Mouse (Mus musculus) MN1 (cell line): Measurements from ENCODE around the gene Ppp1r26.

ENCODE experiments used
- DNase-seq: peaks from one replicate; pipeline ENCODE4 v3.0.0-alpha.2; 2016; ENCODE audit warnings: low spot score

Ppp1r26 gene

DNA sequence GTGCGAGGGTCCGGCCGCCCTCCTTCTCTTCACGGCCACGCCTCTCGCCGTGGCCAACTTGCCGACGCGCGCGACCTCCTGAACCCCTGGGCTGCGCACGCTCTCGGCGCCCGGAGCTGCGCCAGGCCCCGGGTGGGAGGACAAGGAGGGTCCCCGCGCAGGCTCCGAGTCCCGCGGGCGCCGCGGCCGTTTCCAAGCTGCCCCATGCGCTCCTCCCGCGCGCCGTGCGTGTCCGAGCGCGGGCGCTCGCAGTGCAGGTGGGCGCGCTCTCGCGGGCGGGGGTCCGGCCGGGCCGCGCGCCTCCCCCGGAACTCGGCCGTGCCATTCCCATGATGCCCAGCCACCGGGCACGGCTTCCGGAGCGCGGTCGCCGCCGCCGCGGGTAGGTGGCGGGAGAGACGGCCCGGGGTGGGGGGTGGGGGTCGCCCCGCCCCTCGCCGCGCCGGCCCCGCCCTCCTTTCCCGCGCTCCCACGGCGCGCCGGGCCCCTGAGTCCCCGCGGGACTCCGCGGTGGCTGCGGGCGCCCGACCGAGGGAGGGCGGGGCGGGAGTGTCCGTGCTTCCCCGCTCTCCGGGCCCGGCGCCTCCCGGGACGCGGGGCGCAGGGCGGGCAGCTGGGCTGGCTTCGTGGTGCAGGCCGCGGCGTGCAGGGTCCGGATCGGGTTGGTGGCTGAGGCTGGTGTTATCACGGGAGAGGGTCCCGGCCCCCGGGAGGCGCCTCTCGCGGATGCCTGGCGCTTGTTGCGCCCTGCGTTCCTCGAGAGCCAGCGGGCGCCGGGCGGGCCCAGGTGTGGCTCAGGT lies at the start of gene Ppp1r26:
Gene Ppp1r26, plus strand, starts transcription at position 286 of the 800 bp plus-strand sequence.
- DNase-seq, result peak; percentile 30

DNA sequence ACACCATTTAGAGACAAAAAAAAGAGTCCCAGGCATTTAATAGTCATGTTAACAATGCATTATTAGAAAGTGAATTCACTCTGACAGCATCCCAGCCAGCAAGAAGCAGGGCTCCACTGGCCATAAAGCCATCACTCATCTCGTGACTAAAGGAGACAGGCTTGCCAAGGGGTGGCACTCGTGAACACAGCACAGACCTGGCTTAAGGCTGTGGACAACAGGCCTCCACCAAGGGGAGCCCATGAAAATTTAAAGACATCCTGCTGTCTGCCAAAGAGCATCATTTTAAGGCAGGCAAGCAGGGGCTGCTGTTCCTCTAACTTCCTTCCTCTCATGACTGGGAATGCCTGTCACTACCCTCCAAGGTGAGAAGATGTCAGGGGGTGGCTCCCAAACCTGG lies 49.7 kb upstream of the Ppp1r26 start:
- no peak for DNase-seq

DNA sequence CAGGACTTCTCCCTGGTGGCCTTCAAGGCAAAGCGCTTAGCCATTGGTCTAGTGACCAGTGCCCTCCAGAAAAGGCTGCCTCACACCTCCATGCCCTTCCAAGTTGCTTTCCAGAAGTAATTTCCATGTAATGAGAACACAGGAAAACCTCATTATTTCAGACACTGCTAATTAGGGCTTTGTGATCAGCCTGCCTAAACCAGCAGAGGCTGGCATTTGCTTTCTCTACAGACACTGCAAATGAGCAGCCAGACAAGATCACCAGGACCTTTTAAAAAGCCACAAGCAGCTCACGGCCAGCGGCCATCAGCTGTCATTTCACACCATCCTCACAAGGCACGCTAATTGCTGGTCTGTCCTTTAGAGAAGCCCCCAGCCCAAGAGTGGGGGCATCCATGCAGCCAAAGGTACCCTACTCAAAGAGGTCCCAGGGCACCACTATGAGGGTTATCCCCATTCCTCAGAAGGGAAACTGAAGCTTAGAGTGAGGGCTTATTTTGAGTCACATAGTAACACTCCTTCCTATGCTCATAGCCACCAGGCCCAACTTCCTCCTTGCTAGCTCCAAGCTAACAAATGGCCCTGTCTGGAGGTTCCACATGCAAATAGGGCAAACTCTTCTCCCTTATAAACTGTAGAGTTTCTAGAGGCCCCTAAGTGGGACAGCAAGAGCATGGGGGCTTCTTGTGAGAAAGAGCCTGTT lies 49.0 kb upstream of the Ppp1r26 start:
- DNase-seq, result no peak

DNA sequence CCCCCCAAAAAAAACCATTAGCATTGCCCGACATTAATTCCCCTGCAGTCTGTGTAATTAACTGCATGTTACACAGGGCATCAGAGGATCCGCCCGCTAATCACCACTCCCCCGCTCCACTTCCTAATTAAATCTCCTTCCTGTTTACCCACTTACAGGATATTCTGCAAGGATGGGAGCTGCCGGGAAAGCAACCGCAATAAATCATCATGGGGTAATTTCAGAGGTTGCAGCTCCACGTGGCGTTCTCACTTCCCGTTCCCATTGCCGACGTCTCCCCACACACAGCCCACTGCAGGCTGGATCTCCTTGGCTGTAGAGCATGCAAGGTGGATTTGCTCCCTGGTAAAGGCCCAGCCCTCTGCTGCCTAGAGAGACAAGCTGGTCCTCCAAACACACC lies 45.0 kb upstream of the Ppp1r26 start:
- peak; percentile 77 for DNase-seq

DNA sequence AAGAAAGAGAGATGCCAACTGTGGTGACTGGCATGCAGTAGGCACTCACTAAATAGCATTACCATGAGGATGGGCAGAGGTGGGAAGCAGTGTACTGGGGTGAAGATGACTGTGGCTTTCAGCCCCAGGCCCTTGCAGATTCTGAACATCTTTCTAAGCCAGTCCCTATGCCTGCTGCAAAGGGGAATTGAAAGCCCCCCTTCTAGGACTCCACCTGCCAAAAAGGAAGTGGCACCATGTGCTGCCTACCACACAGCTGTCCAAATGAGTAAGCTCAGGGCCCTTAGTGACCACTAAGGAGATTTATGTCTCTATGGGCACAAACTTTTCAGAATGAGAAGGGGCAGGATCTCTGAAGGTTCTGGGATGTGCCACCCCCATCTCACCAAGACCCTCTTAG lies 44.5 kb upstream of the Ppp1r26 start:
- DNase-seq, result no peak

DNA sequence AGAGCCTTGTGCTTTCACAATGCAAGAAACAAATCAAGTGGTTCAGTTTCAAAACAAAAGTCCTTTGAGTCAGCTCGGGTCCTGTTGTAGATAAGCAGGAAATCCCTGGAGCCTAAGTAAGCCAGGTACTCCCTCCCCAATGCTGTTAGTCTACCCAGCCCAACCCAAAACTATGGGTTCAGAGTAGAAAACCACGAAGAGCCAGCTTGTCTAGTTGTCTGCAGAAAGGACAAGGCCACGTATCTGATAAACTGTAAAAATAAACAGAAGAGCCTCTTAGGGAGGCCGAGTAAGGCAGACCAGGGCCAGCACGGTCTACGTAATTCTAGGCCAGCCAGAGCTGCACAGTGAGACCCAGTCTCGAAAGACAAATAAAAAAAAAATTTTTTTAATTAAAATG lies 38.8 kb upstream of the Ppp1r26 start:
- no peak for DNase-seq

DNA sequence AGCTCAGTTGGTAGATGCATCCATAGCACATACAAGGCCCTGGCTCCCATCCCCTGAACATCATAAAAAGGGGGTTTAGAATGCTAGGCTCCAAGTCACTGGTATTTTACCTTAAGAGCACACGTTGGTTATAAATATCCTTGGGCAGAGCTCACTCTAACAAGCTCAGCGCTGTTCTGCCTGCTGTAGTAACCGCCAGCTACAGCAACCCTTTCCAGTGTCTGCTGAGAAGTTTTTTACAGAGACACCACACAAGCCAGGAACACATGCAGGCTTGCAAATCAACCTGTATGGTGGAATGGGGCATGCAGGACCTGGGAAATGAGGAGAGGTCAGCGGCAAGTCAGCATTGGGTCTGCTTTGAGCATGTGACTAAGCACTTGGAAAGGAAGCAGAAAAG lies 37.5 kb upstream of the Ppp1r26 start:
- no peak for DNase-seq

DNA sequence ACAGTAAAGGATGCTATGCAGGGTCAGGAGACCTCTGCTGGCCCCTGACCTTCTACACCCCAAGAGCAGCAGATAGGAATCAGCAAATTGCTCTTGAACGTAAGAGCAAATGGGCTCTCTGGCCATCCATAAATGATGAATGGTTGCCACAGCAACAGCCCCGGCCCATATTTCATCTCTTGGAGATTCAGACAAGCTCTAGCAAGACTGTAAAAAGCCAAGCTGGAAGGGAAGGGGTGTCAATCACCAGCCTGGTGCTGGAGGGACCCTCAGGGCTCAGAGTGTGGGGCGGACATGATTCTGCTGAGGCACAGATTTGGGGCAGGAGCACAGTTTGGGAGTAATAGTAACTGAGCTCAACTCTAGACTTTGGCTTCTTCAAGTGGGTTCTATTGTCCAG lies 37.0 kb upstream of the Ppp1r26 start:
- no peak for DNase-seq

DNA sequence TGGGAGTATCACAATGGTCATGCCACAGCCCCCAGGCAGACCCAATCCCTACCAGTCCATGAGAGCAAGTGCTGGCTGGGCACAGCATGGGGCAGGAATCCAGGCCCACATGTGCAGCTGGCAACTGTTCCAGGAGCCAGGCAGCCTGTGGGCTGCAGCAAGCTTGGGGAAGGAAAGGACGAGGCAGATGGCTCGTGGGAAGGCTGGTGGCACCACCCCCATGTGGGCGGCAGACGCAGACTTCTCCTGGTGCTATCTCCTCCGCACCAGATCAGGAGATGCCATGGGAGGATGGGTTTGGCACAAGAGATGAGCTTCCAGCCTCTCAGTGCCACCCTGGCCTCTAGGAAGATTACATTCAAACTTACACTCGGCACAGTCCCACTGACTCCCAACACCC lies 33.7 kb upstream of the Ppp1r26 start:
- DNase-seq, result peak; percentile 68

DNA sequence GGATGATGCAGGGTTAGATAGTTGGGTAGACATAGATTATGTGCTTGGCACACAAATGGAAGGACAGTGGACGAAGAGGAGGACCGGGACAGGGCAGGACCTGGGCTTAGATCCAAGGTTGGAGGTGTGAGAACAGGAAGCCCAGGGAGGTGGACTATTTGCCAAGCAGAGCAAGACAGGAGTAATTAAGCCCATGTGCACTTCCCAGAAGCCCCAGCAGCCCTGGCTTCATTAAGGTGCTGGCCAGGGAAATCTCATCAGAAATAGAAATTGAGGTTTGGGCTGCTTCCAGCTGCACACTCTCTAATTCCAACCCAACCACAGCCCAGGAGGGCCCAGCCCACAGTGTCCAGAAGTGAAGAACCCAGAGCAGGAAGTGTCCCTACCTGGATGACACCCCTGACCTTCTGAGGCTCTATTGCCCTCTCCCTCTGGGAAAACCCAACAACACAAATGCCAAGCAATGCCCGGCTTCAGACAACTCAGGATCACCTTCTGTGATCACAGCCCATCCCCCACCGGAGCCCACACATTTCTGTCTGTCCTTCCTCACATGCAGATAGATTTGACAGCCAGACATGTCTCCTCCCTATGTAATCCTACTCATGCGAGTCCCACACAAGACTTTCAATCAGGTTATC lies 32.4 kb upstream of the Ppp1r26 start:
- DNase-seq, result no peak

DNA sequence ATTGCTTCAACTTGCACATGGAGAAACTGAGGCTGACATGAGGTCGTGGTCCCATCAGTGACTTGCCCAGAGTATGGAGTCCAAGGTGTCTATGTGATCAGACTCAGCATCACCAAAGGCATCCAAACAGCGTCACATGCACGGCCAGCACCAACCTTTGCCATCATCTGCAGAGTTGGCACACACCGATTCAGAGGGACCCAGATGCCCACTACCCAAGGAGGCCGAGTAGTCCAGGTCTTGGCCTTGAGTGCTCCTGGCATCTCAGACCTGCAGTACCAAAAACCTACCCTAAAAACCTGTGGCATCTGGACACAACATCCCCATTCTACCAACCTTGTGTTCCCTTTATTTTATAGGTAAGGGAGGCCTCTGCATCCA lies 31.9 kb upstream of the Ppp1r26 start:
- no peak for DNase-seq

DNA sequence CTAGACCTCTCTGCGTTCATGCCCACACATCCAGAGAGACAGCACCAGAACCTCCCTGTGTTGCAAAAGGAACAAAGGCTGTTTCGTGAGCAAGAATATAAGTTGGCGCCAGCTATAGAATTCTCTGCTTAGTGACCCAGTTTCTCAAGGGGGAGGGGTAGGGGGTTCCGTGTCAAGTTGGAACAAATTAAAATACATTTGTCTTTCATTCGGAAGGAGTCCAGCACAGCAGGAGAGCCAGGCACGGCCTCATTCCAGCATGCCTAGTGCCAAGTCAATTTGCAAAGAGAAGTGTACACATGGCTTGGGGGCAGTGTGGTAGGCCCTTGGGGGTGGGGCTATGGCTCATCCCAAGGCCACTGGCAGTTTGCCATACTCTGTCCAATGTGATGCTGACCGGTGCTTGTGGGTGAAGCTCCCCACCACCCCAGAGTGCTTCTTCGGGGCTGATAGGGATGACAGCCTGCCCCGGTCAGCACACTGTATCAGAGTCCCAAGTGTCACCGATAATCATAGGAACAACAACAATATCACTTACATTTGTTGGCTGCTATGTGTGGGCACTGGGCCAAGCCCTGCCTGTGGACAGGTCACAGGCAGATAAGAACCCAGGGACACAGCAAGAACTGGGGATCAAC lies 31.1 kb upstream of the Ppp1r26 start:
- peak; percentile 76 for DNase-seq

DNA sequence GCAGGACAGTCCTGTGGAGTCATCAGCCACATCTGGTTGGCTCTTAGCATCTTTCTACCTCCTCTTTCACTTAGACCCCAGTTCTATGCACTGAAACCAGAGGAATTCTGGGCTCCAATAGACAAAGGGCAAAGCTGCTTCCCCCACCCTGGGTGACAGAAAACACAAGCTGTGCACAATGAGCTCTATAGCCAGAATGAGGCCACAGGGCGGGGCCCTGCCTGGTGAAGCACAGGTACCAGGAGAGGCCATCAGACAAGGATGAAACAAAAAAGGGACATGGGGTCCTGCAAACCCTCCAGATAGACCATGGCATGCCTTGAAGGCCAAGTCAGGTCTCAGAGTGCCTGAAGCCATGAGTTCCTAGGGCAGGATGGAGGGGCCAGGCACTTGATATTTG lies 30.1 kb upstream of the Ppp1r26 start:
- no peak for DNase-seq

DNA sequence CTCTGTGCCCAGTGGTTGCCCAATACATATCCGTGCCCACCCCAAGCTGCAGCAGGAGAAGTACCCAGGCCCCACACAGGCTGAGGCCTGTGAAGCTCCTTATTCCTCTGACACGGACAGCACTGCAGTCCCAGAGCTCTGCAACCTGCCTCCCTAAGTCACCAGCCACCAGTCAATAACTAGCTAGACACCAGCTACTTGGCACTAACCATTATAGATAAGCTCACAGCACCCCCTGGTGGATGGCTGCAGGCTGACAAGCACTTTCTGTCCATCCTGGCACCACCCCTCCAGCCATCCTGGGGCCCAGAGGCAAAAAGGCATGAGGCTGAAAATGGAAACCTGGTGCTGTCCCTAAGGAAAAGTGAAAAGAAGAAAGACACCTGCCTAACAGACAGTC lies 28.6 kb upstream of the Ppp1r26 start:
- peak; percentile 90 for DNase-seq

DNA sequence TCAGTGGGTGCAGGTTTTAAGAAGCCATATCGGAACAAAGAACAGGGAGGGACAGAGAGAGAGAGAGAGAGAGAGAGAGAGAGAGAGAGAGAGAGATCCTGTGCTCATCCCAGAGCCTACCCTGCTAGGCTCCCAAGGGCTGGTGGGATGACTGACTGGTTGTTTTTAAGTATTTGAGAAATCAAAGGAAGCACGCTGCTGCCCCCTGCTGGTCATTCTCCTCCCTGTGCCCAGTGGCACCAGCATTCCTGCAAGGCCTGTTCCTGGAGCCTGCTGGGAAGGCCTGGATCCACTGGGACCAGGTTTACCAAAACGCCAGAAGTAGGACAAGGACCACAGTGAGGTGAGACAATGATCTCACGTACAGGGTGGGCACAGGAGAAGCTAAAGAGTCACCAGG lies 26.7 kb upstream of the Ppp1r26 start:
- peak; percentile 89 for DNase-seq

DNA sequence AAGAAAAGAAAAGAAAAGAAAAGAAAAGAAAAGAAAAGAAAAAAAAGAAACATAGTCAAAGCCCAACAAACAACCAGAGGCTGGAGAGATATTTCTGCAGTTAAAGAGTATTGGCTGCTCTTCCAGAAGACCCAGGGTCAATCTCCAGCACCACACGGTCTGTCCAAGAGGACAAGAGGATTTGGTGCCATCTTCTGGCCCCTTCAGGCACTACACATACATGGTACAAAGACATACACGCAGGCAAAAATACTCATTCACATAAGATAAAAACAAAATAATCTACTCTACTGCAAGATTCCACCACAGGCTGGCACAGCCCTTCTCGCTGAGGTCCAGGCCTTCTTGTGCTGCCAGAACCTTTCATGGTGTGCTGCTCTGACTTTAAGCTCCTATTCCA lies 23.4 kb upstream of the Ppp1r26 start:
- DNase-seq, result peak; percentile 55

DNA sequence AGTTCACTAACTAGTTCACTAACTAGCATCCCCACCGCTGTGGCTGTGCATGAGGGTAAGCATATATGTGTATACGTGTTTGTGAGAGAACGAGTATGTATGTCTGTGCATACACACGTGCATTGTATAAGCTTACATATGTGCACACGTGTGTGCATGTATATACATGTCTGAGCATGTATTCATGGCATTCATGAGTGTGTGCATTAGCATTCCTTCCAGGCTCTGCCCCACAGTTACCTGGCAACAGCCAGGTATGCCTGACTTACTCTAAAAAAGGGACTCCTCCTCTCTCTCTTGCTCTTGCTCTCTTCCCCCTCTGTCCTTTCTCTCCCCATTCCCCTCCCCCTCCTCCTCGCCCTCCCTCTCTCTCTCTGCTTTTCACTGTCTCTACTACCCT lies 19.4 kb upstream of the Ppp1r26 start:
- no peak for DNase-seq

DNA sequence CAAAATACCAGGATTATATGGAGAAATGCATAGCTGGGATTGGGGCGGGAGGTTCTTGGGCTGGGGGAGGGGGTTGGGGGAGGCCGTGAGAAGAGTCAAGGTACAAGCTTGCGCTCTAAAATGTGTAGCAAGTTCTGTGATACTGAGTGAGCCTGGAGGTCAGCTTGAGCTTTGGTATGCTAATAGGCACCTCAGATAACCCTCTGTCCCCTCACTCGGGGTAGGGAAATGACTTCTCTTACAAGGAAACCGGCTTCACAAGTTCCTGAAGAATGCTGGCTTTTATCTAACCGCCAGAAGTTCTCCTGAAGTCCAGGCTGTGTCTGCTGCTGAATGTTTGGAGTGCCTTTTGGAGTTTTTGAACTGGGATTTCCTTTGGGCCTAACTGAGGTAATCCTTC lies 15.8 kb upstream of the Ppp1r26 start:
- no peak for DNase-seq

DNA sequence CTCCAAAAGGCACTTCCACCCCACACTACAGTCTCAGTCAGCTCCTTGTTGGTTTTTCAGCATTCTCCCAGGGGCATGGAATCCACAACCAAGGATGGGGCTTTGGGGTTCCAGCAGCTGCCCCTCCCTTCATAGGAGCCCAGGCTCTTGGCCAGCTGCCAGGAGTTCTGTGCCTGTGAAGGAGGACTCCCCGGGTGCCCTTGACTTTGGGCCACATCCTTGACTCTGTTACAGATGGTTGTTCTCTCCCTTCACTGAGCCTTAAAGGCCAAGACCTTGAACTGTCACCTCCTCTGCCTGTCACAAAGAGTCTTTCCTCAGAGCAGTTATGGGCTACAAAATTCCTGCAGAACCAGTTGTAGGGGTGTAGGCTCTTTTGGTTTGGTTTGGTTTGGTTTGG lies 13.8 kb upstream of the Ppp1r26 start:
- no peak for DNase-seq

DNA sequence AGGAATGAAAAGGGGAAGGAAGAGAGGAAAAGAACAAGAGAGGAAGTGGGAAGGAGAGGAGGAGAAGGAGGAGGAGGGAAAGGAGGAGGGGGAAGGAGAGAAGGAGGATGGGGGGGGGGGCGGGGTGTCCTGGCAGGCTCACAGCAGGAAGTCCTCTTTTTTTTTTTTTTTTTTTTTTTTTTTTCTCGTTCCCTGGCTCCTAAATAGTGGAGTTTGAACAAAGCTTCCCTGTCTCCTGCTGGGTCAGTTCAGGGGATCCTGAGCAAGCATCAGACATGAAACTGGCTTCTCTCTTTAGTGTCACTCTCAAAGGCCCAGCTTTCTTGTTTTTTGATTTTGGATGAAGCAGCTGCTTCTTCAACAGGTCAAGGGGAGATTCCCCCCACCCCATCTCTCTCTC lies 13.1 kb upstream of the Ppp1r26 start:
- DNase-seq, result no peak

DNA sequence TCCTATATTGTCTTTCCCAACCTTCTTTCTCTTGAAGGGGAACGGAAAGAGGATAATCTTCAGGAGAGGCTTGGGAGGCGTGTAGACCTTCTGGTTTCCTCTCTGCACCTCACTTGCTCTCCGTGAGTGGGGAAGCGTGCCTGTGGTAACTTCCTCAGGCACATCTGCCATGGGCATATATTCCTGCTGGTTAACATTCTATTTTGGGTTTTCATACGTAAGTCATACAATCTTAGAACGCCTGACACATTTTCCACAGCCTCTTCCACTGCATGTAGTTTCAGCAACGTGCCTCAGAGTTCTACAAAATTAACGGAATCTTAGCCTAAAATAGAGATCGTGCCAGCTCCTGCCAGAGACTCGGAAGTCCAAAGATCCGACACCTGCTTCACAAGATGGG lies 11.2 kb upstream of the Ppp1r26 start:
- DNase-seq, result no peak

DNA sequence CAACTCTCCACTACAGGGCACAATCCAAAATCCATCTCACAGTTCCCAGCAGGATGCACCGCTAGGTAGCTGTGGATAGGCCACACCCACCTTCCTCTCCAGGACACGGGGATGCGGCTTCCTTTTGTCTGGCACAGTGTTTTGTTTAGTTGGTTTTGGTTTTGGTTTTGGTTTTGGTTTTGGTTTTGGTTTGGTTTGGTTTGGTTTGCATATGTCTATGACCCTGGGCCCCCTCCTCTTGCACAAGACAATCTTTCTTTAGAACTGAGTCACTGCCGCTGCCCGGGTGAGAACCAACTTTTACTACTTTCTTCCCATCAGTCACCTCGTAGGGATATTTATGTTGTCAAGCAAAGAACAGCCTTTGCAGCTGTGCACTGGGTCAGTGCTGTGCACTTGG lies 5.8 kb upstream of the Ppp1r26 start:
- DNase-seq, result no peak

DNA sequence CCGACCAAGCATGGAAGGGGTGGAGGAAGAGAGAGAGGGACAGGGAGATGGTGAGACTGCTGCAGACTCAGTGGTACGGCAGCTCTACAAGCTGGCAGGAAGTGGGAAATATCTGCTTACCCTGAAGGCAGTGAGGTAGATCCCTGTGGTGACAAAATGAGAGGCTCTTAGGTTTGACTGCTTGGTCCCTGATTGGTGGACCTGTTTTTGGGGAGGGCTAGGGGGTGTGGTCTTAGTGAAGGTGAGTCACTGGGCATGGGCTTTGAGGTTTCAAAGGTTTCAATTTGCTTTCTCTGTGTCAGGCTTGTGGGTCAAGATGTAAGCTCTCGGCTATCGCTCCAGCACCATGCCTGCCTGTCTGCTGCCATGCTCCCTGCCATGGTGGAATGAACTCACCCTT lies 1.5 kb upstream of the Ppp1r26 start:
- no peak for DNase-seq
